Mouse (Mus musculus) neural tube, embryonic 13.5 days (tissue): Measurements from ENCODE around the gene Tinf2. TPM values are rescaled to one million over a fixed set of nuclear protein-coding genes. Genes with fewer than 3 reads are reported as not detected.

ENCODE experiments used
- polyA plus RNA-seq: library from polyadenylated mRNA; unstranded; fragments of >200 nt; fragmentation: Nextera tagmentation; extraction: Ambion mirVana; gene quantifications from 2 replicates; pipeline ENCODE4 v1.2.1, GENCODE M21; 2015

Tinf2 gene
- polyA plus RNA-seq, 1 experiment from 2014 or later: 26.3 TPM

Other genes starting within 250 kb of the Tinf2 start
- gene Dhrs4, start 203.1 kb downstream of the Tinf2 start, polyA plus RNA-seq: 26.1 and 31.9 TPM in 2 replicates
- gene Carmil3, start 191.2 kb downstream of the Tinf2 start, polyA plus RNA-seq: 19.6 and 21.7 TPM in 2 replicates
- 5.7 and 10.1 TPM in 2 replicates for gene Cpne6, start 171.4 kb downstream of the Tinf2 start, polyA plus RNA-seq
- gene Nrl, start 156.8 kb downstream of the Tinf2 start, polyA plus RNA-seq: 0.07 TPM in 1 of 2 replicates, not detected in the other
- 18.7 and 20.3 TPM in 2 replicates for gene Pck2, start 141.6 kb downstream of the Tinf2 start, polyA plus RNA-seq
- 109 and 126 TPM in 2 replicates for gene Dcaf11, start 121.8 kb downstream of the Tinf2 start, polyA plus RNA-seq
- 0.59 TPM in 1 of 2 replicates, not detected in the other for gene A730061H03Rik, start 121.4 kb downstream of the Tinf2 start, polyA plus RNA-seq
- 1.0 and 3.2 TPM in 2 replicates for gene Fitm1, start 106.2 kb downstream of the Tinf2 start, polyA plus RNA-seq
- 167 and 179 TPM in 2 replicates for gene Psme1, start 103.7 kb downstream of the Tinf2 start, polyA plus RNA-seq
- 20.4 and 24.5 TPM in 2 replicates for gene Emc9, start 96.5 kb downstream of the Tinf2 start, polyA plus RNA-seq
- gene Psme2, start 90.7 kb downstream of the Tinf2 start, polyA plus RNA-seq: 178 and 199 TPM in 2 replicates
- 21.7 and 27.5 TPM in 2 replicates for gene Rnf31, start 90.1 kb downstream of the Tinf2 start, polyA plus RNA-seq
- gene Irf9, start 78.2 kb downstream of the Tinf2 start, polyA plus RNA-seq: 9.8 and 10.4 TPM in 2 replicates
- gene Rec8, start 63.8 kb downstream of the Tinf2 start, polyA plus RNA-seq: 17.4 and 17.6 TPM in 2 replicates
- gene Ipo4, start 45.9 kb downstream of the Tinf2 start, polyA plus RNA-seq: 81.6 and 84.5 TPM in 2 replicates
- 1.9 and 3.0 TPM in 2 replicates for gene Gm49378, start 43.9 kb downstream of the Tinf2 start, polyA plus RNA-seq
- gene Tm9sf1, start 38.0 kb downstream of the Tinf2 start, polyA plus RNA-seq: 60.0 and 61.2 TPM in 2 replicates
- gene Tssk4, start 31.6 kb downstream of the Tinf2 start, polyA plus RNA-seq: 0.30 and 0.31 TPM in 2 replicates
- gene Mdp1, start 21.3 kb downstream of the Tinf2 start, polyA plus RNA-seq: 68.6 and 70.4 TPM in 2 replicates
- 51.1 and 55.0 TPM in 2 replicates for gene Gmpr2, start 9.9 kb downstream of the Tinf2 start, polyA plus RNA-seq
- 551 and 603 TPM in 2 replicates for gene Nedd8, start 9.7 kb downstream of the Tinf2 start, polyA plus RNA-seq
- gene Tgm1, start 32.1 kb upstream of the Tinf2 start, polyA plus RNA-seq: 0.17 and 0.66 TPM in 2 replicates
- 50.6 and 53.2 TPM in 2 replicates for gene Rabggta, start 40.4 kb upstream of the Tinf2 start, polyA plus RNA-seq
- 90.0 and 95.0 TPM in 2 replicates for gene Dhrs1, start 63.9 kb upstream of the Tinf2 start, polyA plus RNA-seq
- gene Nop9, start 63.9 kb upstream of the Tinf2 start, polyA plus RNA-seq: 29.3 and 32.7 TPM in 2 replicates
- 0.24 TPM in 1 of 2 replicates, not detected in the other for gene Cideb, start 76.6 kb upstream of the Tinf2 start, polyA plus RNA-seq
- gene Ltb4r2, start 79.6 kb upstream of the Tinf2 start, polyA plus RNA-seq: 0.29 and 0.33 TPM in 2 replicates
- gene Ltb4r1, start 84.1 kb upstream of the Tinf2 start, polyA plus RNA-seq: 0.21 and 0.28 TPM in 2 replicates
- 4.4 and 5.7 TPM in 2 replicates for gene Adcy4, start 102.3 kb upstream of the Tinf2 start, polyA plus RNA-seq
- gene Ripk3, start 107.0 kb upstream of the Tinf2 start, polyA plus RNA-seq: 4.3 and 4.7 TPM in 2 replicates
- 12.2 and 14.2 TPM in 2 replicates for gene Nfatc4, start 141.3 kb upstream of the Tinf2 start, polyA plus RNA-seq
- 11.8 and 12.7 TPM in 2 replicates for gene Nynrin, start 172.2 kb upstream of the Tinf2 start, polyA plus RNA-seq
- gene Cbln3, start 202.6 kb upstream of the Tinf2 start, polyA plus RNA-seq: 0.19 and 0.25 TPM in 2 replicates
- gene Khnyn, start 203.1 kb upstream of the Tinf2 start, polyA plus RNA-seq: 10.5 and 11.1 TPM in 2 replicates
- gene Sdr39u1, start 218.5 kb upstream of the Tinf2 start, polyA plus RNA-seq: 105 and 109 TPM in 2 replicates